Mouse (Mus musculus) erythroblast, embryonic 14.5 days (primary cell): ENCODE results near the gene Nup214.

Experiments
- GATA1 ChIP-seq: IDR thresholded peaks from 2 replicates; pipeline ENCODE4 v1.6.1; 2012; ENCODE audit warnings: low read length, inconsistent platforms, mixed read lengths
- TAL1 ChIP-seq: IDR thresholded peaks from 3 replicates; pipeline ENCODE4 v1.6.1; 2012; ENCODE audit warnings: low read length, inconsistent platforms, mixed read lengths

DNA sequence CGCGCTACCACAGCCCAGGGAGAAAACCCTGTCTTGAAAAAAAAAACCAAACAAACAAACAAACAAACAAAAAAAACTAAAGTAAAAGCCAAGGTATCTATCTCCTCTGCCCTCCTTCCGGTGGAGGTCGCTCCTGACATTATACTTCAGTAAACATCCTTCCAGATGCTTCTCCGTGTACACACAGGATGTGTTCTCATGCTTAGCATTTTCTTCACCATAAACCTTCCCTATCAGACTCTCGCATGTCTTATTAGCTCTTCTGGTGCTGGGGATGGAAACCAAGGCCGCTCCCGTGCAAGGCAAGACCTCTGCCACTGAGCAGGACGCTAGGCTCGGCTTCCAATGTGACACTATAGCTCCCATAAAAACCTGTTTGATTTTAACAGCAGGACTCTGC lies 103.5 kb downstream of the Nup214 start:
- TF ChIP-seq GATA1 (no peak), TAL1 (no peak)
